Mouse (Mus musculus): Measurements from ENCODE around the gene Ablim1.

Ablim1 gene

DNA sequence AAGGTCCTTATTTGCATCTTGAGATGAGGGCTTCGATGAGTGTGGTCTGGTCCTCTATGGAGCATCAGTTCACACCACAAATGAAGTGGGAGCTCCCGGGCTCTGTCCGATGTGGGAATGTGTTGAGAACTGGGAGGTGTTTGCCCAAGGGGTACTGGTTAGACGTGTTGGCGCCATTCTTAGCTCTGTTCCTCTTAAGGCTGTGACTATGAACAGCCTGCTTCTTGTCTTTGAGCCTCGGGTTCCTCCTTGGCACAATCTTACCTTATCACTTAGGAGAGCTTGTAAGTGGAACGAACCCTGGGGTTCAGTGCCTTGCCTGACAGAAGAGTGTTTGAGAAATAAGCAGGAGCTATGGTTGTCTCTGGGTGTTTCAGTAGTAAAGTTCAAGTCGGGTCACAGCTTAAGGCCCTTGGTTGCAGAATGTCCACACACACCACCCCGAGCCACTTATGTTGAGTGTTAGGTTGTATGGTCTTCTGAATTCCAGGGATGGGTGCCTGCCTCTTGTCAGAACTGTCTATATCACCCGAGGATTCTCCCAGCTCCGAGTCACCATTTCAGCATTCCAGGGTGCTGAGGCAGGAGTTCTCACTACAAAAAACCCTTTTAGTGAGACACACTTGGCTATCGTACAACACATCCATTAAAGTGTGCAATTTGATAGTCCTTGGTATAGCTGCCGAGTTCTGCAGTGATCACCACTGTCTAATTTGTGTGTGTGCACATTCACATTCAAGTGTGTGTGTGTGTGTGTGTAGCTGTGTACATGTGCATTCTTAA lies 131.6 kb downstream of the Ablim1 start:
- DNase-seq (ENCODE audit: low spot score) = no peak

DNA sequence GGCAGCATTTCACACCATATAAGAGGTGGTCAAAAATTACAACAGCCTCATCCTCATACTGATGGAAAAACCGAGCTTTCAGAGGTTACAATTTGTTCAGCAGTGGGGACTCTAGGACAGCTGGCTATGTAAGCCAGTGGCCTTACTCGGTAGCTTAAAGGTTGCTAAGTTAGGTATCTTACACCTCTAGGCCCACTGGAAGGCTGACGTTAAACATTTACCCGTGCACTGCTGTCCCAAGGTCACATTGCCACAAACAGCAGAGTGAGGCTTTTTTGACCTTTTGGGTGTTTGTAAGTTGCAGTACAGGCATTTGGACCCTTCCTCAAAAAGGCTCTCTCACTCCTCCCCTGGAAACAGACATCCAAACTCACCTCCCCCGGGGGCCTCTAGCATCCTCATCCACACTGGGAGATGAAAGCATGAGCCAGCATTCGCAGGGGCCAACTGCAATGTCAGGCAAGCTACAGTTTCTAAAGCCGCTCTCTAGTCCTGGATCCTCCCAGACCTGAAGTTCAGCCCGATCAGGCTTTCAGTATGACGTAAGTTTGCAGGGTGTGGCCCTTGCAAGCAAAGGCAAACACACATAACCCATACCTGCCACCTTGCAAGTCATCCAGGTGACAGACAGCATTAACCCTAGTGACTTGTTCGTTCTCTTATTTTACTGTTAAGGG lies 132.7 kb downstream of the Ablim1 start:
- DNase-seq (ENCODE audit: low spot score) = no peak

DNA sequence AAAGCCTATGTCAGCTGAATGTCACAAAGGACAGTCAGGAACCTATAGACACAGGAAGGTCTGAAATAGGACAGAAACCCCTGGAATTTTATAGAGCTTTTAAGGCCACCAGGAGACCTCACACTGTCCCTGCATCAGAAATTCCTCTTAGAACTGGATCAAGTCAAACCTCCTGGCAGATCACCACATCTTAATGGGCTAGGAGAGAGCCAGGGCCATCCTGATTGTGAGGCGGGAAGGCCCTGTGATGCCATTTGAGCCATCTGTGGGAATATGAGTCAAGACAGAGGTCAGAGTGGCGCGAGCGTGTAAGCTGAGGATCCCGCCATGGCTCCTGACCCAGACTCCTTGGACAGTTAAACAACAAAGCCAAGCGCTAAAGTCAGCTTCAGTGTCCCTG lies 133.4 kb downstream of the Ablim1 start:
- DNase-seq (ENCODE audit: low spot score) = no peak

DNA sequence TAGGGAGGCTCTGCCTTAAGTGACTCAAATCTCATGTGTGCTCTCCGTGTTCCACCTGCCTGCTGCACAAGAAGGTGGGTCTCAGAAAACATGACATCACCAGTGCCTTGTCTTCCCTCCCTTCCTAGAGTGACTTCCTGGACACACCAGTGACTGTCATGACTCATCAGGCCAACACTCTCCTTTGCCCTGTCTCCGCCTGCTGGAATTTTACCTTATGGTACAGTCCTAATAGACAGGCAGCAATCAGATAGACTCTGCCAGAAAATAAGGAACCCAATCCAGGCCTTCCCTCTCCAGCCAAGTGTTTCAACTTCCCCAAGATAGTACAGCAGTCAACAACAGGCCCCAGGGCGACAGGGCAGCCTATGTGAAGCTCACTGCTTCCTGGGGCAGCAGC lies 133.8 kb downstream of the Ablim1 start:
- no peak for DNase-seq (ENCODE audit: low spot score)

DNA sequence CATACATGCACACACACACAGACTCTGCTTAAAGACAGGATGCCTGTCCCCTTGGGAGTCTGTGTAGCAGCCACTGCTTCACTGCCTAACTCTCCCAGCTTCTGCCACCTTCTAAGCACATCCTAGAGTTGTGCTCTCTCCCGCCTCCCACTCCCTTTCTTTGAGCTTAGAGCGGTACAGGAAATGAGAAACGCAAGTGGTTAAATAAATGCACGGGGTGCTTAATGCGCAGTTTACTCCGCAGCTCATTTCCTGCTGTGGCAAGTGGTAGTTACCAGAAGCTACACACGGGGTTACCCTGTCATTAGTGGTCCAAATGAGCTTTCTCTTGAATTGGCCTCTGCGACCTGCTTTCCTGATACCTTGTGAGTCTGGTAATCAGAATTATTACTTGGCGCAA lies 134.4 kb downstream of the Ablim1 start:
- no peak for DNase-seq (ENCODE audit: low spot score)

DNA sequence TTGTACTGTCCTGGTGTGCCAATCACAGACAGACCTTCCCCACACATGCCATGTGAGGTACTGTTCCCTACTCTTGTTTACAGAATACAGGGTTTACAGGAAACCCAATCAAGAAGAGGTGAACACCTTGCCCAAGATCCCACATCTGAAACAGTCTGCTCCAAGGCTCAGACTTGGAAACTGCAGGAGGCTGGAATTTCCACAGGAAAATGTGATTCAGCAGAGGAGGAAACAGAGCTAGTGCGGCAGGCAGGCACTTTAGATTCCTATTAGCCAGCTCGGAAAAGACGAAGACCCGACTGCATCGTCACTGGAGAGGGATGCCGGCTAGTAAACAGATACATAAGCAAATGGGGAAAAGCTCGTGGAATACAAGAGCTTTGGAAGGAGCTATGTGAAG lies 135.4 kb downstream of the Ablim1 start:
- DNase-seq (ENCODE audit: low spot score) = no peak

DNA sequence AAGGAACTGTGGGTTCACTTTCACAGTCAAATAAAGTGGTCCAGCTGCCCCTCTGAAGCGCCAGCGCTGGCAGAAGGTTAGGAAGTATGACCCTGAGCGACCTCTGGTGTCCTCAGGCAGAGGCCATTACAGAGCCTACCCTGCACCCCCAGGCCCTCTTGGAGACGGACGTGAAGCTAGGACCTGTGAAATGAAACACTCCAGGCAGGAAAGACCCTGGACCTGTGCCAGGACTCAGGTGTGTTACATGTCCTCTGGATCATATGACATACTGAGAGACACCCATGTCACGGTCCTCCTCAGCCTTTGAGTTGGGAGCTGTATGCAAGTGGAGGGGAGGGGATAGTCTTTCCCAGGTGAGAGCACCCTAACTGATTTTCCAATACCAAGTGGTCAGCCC lies 137.4 kb downstream of the Ablim1 start:
- DNase-seq (ENCODE audit: low spot score) = no peak

DNA sequence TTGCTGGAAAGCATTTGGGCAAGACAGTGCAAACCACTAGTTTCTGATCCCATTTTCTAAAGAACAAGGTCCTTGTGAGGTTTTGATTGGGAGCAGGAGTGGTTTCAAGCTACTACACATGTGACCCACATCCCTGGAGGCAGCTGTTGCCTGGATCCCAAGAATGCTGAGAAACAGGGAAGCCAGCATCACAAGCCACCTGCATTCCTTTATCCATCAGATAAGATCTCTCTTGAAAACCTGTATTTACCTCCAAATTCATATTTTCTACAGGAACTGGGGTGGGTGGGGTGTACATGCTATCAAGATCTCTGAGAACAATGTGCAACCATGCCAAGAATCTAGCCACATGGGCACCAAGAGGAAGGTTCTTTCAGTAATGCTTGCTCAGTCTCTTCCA lies 139.6 kb downstream of the Ablim1 start:
- no peak for DNase-seq (ENCODE audit: low spot score)

DNA sequence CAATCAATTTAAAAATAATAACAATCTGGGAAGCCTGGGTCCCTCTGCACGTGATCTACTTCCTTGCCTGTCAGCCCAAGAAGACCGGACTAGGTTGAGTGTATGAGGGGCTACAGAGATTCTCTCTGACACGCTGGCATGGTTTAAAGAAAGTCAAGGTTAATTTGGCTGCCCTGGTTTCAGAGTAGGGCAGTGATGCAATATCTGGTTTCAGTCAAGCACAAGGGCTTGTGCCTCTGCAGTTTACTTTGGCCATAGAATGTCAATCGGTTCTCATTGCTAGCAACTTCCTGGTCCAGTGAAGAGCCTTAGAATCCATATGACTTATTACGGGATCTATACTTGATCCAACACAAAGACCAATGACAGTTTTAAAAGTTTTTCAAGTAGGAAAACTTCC lies 140.2 kb downstream of the Ablim1 start:
- no peak for DNase-seq (ENCODE audit: low spot score)

DNA sequence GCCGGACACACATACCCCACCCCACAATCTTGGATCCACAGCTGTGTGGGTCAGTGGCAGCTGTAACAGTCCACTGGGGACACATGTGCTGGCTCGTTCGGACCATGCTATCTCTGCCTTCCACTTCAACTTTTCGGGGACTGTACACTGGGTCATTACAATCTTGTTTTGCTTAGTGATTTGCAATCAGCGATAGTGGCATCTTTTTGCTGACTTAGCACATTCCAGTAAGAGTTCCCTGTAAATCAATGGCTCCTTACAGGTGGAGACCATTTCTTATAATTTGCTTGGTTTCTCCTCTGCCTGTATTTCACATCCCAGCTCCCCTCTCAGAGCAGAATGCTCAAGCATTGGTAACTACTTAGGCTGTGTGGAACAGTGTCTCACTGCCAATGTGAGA lies 140.7 kb downstream of the Ablim1 start:
- DNase-seq (ENCODE audit: low spot score) = no peak

DNA sequence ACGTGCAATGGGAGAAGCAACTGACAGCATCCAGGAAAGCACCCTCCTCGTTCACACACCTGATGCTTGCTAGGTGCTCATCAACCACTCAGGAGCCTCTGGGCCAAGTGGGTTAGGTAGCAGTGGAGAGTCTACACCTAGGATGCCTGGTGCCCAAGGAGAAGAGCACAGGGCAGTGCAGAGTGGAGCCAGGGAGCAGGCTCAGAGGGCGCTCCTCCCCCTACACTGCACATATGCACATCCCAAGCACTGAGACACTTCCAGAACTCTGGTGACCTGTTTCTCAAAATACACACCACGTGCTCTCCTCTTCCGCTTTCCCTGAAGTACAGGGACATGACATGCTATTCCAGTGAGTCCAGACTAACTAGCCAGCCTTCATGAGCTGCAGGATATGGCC lies 142.4 kb downstream of the Ablim1 start:
- DNase-seq (ENCODE audit: low spot score) = no peak

DNA sequence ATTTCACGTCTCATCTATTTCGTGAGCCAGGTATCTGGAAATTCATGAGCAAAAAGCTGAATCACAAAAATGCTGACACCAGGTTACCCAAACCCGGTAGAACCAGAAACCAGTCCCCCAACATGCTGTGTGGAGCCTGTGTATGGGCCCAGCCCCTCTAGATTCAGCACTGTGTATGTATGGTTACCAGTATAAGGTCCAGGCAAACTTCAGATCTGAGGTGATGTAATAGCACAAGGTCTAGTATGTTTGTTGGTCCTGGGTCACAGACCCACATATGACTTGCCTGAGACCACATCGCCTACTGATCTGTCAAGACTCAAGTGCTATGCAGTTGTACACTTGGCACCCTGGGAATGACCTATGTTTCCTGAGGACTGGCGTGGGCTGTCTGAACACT lies 143.8 kb downstream of the Ablim1 start:
- DNase-seq (ENCODE audit: low spot score) = no peak

DNA sequence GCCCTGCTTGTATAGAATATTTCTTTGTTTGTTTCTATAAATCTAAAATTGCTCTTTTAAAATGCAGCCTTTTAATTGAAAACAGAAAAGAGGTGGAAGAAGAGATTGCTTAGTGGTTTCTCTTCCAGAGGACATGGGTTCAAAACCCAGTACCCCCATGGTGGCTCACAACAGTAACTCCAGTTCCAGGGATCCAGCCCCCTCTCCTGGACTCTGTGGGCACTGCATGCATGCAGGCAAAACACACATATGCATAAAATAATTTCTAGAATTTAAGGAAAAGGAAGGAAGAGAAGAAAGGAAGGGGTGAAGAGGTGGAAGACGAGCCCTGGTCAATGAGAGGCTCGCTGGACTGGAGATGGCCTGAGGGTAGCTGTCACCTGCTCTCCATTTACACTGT lies 145.2 kb downstream of the Ablim1 start:
- no peak for DNase-seq (ENCODE audit: low spot score)

DNA sequence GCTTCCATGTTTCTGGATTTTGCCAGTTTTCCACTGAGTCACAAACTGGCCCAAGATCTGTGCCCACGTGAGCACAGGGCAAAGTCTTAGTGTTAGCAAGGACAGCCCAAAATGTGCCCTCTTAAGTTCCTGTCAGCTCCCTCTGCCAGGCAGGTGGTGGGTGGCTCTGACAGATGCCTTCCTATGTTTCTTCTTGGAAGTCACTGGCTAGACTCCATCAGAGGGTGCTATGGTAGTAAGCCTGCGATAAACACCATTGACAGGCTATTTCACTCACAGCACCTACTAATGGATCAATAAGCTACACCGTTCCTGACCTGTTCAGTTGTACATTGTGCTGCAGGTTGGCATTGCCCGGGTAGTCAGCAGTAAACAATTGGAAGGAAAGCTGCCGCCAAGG lies 147.0 kb downstream of the Ablim1 start:
- DNase-seq (ENCODE audit: low spot score) = no peak

DNA sequence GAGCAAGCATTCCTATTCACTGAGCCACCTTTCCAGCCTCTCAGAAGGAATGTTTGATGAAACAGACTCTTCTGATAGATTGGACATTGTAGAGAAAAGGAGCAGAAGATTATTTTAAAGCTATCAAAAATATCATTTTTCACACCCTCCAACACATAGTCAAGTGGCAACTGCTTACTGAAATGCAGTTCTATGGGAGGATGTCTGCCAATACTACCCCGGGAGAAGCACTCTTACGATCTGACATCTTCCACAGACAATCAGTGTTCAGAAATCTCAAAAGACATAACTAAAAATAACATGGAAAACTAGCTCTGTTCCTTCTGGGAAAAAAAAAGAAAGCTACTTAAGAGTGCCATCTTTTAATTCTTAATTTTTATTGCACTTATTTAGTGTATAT lies 149.8 kb downstream of the Ablim1 start:
- DNase-seq (ENCODE audit: low spot score) = no peak

DNA sequence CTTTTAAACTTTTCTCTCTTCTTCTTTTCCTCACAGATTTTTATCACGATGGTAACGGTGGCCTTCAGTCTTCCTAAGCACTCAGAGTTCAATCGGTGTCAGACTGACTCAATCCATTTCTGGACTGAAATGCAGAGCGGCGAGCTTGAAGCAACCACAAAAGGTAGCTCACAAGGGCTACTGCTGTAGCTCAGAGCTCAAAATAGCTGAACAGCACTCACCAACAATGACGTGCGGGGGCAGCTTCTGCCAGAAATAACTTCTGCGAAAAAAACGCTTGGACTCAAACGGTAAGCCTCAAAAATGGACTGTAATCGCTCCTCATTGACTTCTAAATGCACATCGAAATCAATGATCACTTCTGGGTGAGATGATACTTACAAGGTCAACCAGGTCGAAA lies 151.4 kb downstream of the Ablim1 start:
- no peak for DNase-seq (ENCODE audit: low spot score)

DNA sequence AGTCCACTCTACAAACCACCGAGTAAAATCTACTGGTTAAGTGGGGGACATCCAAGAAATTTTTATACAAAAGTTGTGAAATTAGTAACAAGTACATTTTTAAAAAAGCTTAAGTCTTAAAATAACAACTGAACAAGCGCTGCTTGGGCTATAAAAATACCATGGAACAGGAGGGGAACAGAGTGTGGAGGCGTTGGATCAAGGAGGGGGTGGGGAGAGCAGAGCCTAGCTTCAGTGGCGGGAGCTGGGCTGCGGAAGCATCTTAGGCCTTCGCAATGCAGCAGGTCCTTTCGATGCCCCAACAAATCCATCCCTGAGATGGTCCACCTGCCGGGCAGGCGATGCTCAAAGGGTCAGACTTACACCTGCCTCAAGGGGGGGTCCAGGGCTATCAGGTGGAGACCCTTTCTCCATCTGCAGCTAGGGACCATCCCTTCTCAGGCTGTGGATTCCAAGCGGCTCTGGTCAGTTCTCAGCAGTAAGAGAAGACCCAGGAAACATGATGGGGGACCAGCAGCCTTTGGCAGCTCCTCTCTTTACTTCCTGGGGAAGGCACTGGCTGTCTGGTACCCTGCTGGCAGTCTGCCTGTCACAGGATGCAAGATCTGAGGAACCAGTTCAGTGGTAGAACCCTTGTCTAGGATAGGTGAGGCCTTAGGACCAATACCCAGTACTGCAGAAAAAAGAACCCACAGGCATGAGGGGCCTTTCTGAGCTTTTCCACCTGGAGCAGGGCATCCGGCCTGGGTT lies 152.6 kb downstream of the Ablim1 start:
- no peak for DNase-seq (ENCODE audit: low spot score)

DNA sequence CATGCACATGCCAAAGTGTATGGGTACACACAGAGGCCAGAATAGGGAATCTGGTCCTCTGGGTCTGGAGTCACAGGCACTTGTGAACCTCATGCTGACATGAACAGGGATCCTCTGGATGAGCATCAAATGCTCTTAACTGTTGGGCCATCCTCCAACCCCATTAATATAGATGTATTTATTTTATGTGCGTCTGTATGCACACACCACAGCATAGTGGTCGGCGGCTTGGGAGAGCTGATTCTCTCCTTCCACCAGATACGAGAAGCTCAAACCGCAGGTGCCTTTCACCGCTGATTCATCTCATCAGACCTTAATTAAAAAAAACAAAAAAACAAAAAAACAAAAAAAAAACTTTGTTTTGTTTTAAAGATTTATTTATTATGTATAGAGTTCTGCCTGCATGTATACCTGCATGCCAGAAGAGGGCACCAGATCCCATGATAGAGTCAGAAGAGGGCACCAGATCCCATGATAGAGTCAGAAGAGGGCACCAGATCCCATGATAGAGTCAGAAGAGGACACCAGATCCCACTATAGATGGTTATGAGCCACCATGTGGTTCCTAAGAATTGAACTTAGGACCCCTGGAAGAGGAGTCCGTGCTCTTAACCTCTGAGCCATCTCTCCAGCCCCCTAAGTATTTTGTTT lies 153.6 kb downstream of the Ablim1 start:
- DNase-seq (ENCODE audit: low spot score) = no peak

DNA sequence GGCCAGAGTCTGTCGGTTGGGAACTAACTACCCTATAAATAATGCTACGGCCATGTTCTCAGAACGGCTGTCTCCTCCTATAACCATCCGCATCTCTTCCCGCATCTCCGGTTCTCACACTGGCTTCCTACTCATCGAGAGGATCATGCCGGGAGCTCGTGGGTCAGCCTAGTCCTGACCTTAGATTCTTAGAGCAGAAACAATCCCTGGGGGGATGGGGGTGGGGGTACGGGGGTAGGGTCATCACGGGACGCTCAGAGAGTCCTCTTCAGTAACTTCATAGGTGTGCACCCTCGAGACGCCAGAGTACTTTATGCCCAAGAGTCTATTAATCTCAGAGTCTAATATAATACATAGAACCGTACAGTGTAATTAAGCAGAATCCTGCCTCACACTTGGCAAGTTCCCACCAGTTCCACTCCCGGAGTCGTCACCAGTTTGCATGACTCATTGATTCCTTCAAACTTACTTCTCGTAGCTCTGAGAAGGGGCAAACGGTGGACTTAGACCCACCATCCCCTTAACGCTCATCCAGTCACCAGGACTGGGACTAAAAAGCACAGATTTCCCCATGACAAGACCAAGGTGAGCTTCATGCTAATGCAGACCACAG lies 156.9 kb downstream of the Ablim1 start:
- DNase-seq (ENCODE audit: low spot score) = no peak

DNA sequence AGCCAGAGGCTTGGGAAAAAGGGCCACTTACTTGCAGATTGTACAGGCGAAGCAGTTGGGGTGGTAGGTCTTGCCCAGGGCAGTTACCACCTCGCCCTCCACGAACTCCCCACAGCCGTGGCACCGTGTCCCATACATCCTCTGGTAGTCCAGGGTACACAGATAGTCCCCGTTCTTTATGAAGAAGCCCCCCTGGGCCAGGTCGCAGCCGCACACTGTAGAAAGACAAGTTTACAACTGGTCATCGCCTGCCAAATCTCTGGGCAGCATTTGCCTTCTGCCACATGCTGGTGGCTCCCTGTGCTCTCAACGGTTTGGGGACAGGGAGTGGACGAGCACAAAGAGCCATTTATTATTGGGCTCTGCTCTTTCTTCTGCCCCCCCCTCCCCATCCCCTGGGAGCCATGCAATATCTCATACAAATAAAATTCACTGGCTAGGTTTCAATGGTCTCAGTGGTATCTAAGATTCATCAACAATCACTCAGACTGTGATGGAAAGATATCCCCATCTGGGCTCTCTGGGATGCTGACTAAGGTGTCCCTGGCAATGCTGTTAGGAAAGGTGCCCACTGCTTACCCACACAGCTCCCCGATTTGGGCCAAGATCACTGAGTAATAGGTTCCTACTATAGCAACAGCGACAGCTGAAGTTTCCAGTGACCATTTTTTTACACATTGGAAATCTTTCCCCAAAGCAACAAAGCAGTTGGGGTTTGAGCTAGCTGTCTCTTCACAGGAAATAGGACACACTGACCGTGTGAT lies 159.4 kb downstream of the Ablim1 start:
- DNase-seq (ENCODE audit: low spot score) = no peak

DNA sequence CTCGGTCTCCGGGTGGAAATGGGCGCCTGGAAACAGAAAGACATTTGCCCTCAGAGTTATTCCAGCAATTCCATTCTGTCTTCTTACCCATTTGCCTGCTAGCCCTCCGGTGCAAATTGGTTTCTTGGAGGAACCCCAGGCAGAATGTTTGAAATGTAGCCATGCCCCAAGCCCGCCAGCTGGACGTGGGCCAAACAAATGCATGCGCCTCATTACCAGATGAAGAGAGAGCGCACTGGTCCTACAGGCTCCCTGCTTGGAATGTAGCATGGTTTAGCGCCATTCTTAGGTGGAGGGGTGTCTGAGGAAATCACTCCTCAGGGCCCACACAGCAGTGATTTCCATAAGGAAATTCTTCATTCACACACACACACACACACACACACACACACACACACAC lies 162.4 kb downstream of the Ablim1 start:
- peak; percentile 44 for DNase-seq (ENCODE audit: low spot score)

DNA sequence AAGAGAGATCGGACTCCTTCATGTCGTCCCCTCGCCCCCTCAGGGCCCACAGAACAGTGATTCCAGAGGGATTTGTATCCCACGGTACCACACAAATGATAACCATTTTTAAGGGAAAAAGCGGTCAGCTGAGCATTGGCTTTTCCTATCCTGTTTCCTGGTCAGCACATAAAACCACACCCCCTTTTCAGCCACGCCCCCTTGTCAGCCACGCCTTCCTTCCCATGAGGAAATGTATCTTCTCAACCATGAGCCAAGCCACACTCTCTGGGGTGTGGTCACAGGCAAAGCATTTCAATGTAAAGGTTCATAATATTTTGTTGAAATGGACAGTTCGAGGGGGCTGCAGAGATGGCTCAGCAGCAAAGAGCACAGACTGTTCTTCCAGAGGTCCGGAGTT lies 163.2 kb downstream of the Ablim1 start:
- no peak for DNase-seq (ENCODE audit: low spot score)
